18 mouse cellular contexts compared by ENCODE assay signal in genomic region chr3:38945157-38945556, GRCm38 (mm10). TPM values are rescaled to one million over a fixed set of nuclear protein-coding genes. Genes with fewer than 3 reads are reported as not detected.
DNase-seq lines count a peak whose midpoint lies in the region; ATAC-seq lines count a peak whose summit lies in the region.
"Had no signal": no experiment of that assay in that cellular context is flagged by ENCODE, and none has a peak within 500 bp of the region (broad histone marks: within the 10 kb centered on the region; RNA-seq: fewer than 3 reads in every experiment).

No protein-coding gene starts in this region.

- H3K27me3 ChIP-seq in hindbrain, embryonic 13.5 days = no peaks in the 10 kb centered on the region
- H3K27me3 ChIP-seq in hindbrain, embryonic 12.5 days = no peaks in the 10 kb centered on the region
- no peaks in the 10 kb centered on the region for H3K27me3 ChIP-seq in megakaryocyte, embryonic 14.5 days (replicated peaks)
- no peaks in the 10 kb centered on the region for H3K27me3 ChIP-seq in neural tube, embryonic 12.5 days (replicated peaks)
- H3K27me3 ChIP-seq: embryonic facial prominence, embryonic 13.5 days; forebrain, embryonic 12.5 days; heart, embryonic 12.5 days had no signal

- H3K9ac ChIP-seq in hindbrain, embryonic 13.5 days = no peak overlapping the region
- H3K9ac ChIP-seq in hindbrain, embryonic 12.5 days = no peak overlapping the region
- H3K9ac ChIP-seq in neural tube, embryonic 12.5 days = no peak overlapping the region
- H3K9ac ChIP-seq: embryonic facial prominence, embryonic 13.5 days; forebrain, embryonic 12.5 days; heart, embryonic 12.5 days had no signal

- H3K36me3 ChIP-seq in hindbrain, embryonic 13.5 days = peaks cover 17% of the 10 kb centered on the region
- peaks cover 14% of the 10 kb centered on the region; the same call in 1 of the 2 replicates for H3K36me3 ChIP-seq in hindbrain, embryonic 12.5 days
- no peaks in the 10 kb centered on the region for H3K36me3 ChIP-seq in megakaryocyte, embryonic 14.5 days (replicated peaks; ENCODE audit: low read length)
- H3K36me3 ChIP-seq in neural tube, embryonic 12.5 days = peaks cover 19% of the 10 kb centered on the region

- H3K4me2 ChIP-seq in hindbrain, embryonic 13.5 days = no peak overlapping the region
- H3K4me2 ChIP-seq in hindbrain, embryonic 12.5 days (replicated peaks) = no peak overlapping the region
- H3K4me2 ChIP-seq in neural tube, embryonic 12.5 days (replicated peaks) = no peak overlapping the region
- H3K4me2 ChIP-seq: embryonic facial prominence, embryonic 13.5 days; forebrain, embryonic 12.5 days; heart, embryonic 12.5 days had no signal

- WGBS in hindbrain, embryonic 13.5 days = 46% methylated on average over 1 of the region's 1 CpGs
- 67% methylated on average over 1 of the region's 1 CpGs for WGBS in hindbrain, embryonic 12.5 days
- 69% methylated on average over 1 of the region's 1 CpGs for WGBS in neural tube, embryonic 12.5 days

- H3K4me1 ChIP-seq in hindbrain, embryonic 13.5 days (replicated peaks) = peaks cover 15% of the 10 kb centered on the region
- H3K4me1 ChIP-seq in hindbrain, embryonic 12.5 days = peaks cover 11% of the 10 kb centered on the region
- H3K4me1 ChIP-seq in megakaryocyte, embryonic 14.5 days = no peaks in the 10 kb centered on the region
- H3K4me1 ChIP-seq in neural tube, embryonic 12.5 days = peaks cover 8% of the 10 kb centered on the region
- H3K4me1 ChIP-seq: embryonic facial prominence, embryonic 13.5 days had no signal

- DNase-seq in neural tube, embryonic 10.5 days (ENCODE audit: extremely low spot score, low spot score) = no peak
- DNase-seq: adrenal gland, postnatal 14 days; cerebellum, adult 11-12 months; cerebellum, adult 9-10 months; cerebellum, postnatal 25 days; gastrocnemius, postnatal 10 days; heart, adult 2 months had no signal

- ATAC-seq in hindbrain, embryonic 13.5 days (ENCODE audit: low FRiP score) = peak; percentile 78
- ATAC-seq in hindbrain, embryonic 12.5 days (ENCODE audit: low FRiP score) = no peak
- ATAC-seq in megakaryocyte, adult 5-6 weeks (ENCODE audit: poor library complexity, severe bottlenecking) = no peak
- peak; percentile 44; the same call in 1 of the 2 replicates for ATAC-seq in neural tube, embryonic 12.5 days (ENCODE audit: low FRiP score, low read depth)
- no peak for ATAC-seq in activated CD4-positive, CD25-positive, alpha-beta regulatory T cell, adult 4 months
- ATAC-seq: forebrain, embryonic 16.5 days had no signal

- no peaks in the 10 kb centered on the region for H3K9me3 ChIP-seq in hindbrain, embryonic 13.5 days
- no peaks in the 10 kb centered on the region for H3K9me3 ChIP-seq in hindbrain, embryonic 12.5 days (replicated peaks)
- H3K9me3 ChIP-seq in megakaryocyte, embryonic 14.5 days = no peaks in the 10 kb centered on the region; the same call in none of the 2 replicates
- H3K9me3 ChIP-seq in neural tube, embryonic 12.5 days = no peaks in the 10 kb centered on the region
- H3K9me3 ChIP-seq: embryonic facial prominence, embryonic 13.5 days; forebrain, embryonic 12.5 days had no signal

- no peak overlapping the region for H3K4me3 ChIP-seq in hindbrain, embryonic 13.5 days
- no peak overlapping the region for H3K4me3 ChIP-seq in hindbrain, embryonic 12.5 days
- H3K4me3 ChIP-seq in megakaryocyte, embryonic 14.5 days (replicated peaks) = peak overlapping the region; percentile 50
- no peak overlapping the region for H3K4me3 ChIP-seq in neural tube, embryonic 12.5 days
- H3K4me3 ChIP-seq: embryonic facial prominence, embryonic 13.5 days; forebrain, embryonic 12.5 days; heart, adult 2 months; heart, embryonic 12.5 days had no signal

- H3K27ac ChIP-seq in hindbrain, embryonic 13.5 days = no peak overlapping the region
- no peak overlapping the region for H3K27ac ChIP-seq in hindbrain, embryonic 12.5 days
- H3K27ac ChIP-seq in neural tube, embryonic 12.5 days = no peak overlapping the region
- H3K27ac ChIP-seq: embryonic facial prominence, embryonic 13.5 days; forebrain, embryonic 12.5 days; heart, adult 2 months had no signal

RNA-seq across cellular contexts. Expression of gene Fat4, which starts 58.4 kb away (rescaled TPM):
- 9.9 and 10.0 TPM in 2 replicates for polyA plus RNA-seq in hindbrain, embryonic 13.5 days (2015; fragmentation: Nextera tagmentation; extraction: Ambion mirVana)
- polyA plus RNA-seq in hindbrain, embryonic 12.5 days (2016; fragmentation: Nextera tagmentation; extraction: Ambion mirVana) = 14.6 and 17.1 TPM in 2 replicates
- 0.26 TPM in 1 of 2 replicates, not detected in the other for polyA plus RNA-seq in megakaryocyte, embryonic 14.5 days (2012; ENCODE audit: insufficient read depth, low replicate concordance)
- 0.11 TPM in 1 of 2 replicates, not detected in the other for total RNA-seq in megakaryocyte, adult 5-6 weeks (2015)
- 0.04 and 0.08 TPM in 2 replicates for total RNA-seq in megakaryocyte, adult 5-6 weeks (2017)
- polyA plus RNA-seq in neural tube, embryonic 12.5 days (2016; fragmentation: Nextera tagmentation; extraction: Ambion mirVana) = 12.1 and 13.0 TPM in 2 replicates
- polyA plus RNA-seq in activated CD4-positive, CD25-positive, alpha-beta regulatory T cell, adult 4 months (2017; shearing (Covaris generic)) = not detected
- total RNA-seq: MEL had no signal

Comparison
In these comparisons a context has a peak if more than half of its experiments do, and no peak if none do; other contexts are left out.
1. ATAC-seq: peak in hindbrain, embryonic 13.5 days (single experiment) and neural tube, embryonic 12.5 days (single experiment); none in hindbrain, embryonic 12.5 days (single experiment), megakaryocyte, adult 5-6 weeks (single experiment) and activated CD4-positive, CD25-positive, alpha-beta regulatory T cell, adult 4 months (single experiment).